Mouse (Mus musculus): ENCODE data around the gene Lrrc75b.

GRCm38 (mm10) chr10:75573965-75574364 lies 13.8 kb upstream of the Lrrc75b start:
- TF ChIP-seq CTCF (conservative IDR thresholded peaks at IDR 0.05; ENCODE audit: low read length) (no peak), NANOG (IDR thresholded peaks at IDR 0.05; ENCODE audit: borderline replicate concordance, low read length) (no peak), POU5F1 (IDR thresholded peaks at IDR 0.05; ENCODE audit: borderline replicate concordance, low read length) (no peak)
